Mouse (Mus musculus): Measurements from ENCODE around the gene Flnb. TPM values are rescaled to one million over a fixed set of nuclear protein-coding genes. Genes with fewer than 3 reads are reported as not detected.

Flnb gene
- polyA plus RNA-seq, 1 experiment from 2014 or later = 7.0 TPM

- Histone ChIP-seq H3K4me1 (ENCODE audit: control insufficient read depth, insufficient read depth, low read length) (peaks cover 36% of the 10 kb centered on the region), H3K27ac (ENCODE audit: low read depth, low read length) (no peak overlapping the region), H3K9ac (replicated peaks; ENCODE audit: low read depth, low read length) (no peak overlapping the region), H3K4me2 (ENCODE audit: low read depth, low read length) (peak overlapping the region; percentile 93; the same call in 1 of the 2 replicates), H3K4me3 (ENCODE audit: low read depth, low read length) (no peak overlapping the region), H3K9me3 (ENCODE audit: control insufficient read depth, low read length) (no peaks in the 10 kb centered on the region), H3K36me3 (ENCODE audit: control insufficient read depth, insufficient read depth, low read length) (no peaks in the 10 kb centered on the region), H3K27me3 (ENCODE audit: control insufficient read depth, insufficient read depth, low read length) (peaks cover 2% of the 10 kb centered on the region; the same call in 1 of the 2 replicates)
- no peak for ATAC-seq (ENCODE audit: low read depth)
- WGBS = 41% methylated on average over 8 of the region's 8 CpGs
Observed at GRCm38 (mm10) chr14:7821341-7821740, 3.6 kb downstream of the Flnb start.

- Histone ChIP-seq H3K27me3 (ENCODE audit: control insufficient read depth, insufficient read depth, low read length) (peaks cover 2% of the 10 kb centered on the region; the same call in 1 of the 2 replicates), H3K4me1 (ENCODE audit: control insufficient read depth, insufficient read depth, low read length) (peaks cover 36% of the 10 kb centered on the region), H3K4me2 (ENCODE audit: low read depth, low read length) (no peak overlapping the region), H3K36me3 (ENCODE audit: control insufficient read depth, insufficient read depth, low read length) (no peaks in the 10 kb centered on the region), H3K9me3 (ENCODE audit: control insufficient read depth, low read length) (no peaks in the 10 kb centered on the region), H3K4me3 (ENCODE audit: low read depth, low read length) (no peak overlapping the region), H3K27ac (ENCODE audit: low read depth, low read length) (no peak overlapping the region), H3K9ac (replicated peaks; ENCODE audit: low read depth, low read length) (no peak overlapping the region)
- ATAC-seq (ENCODE audit: low read depth) = no peak
- WGBS = 57% methylated on average over 7 of the region's 7 CpGs
Observed at GRCm38 (mm10) chr14:7822693-7823092, 4.9 kb downstream of the Flnb start.

- Histone ChIP-seq H3K4me2 (ENCODE audit: low read depth, low read length) (0 out of 2 replicates have a peak overlapping the region, but pooled peaks have one; percentile 2), H3K4me1 (ENCODE audit: control insufficient read depth, insufficient read depth, low read length) (peaks cover 30% of the 10 kb centered on the region)
Observed at GRCm38 (mm10) chr14:7824651-7825268, 7.0 kb downstream of the Flnb start.

GRCm38 (mm10) chr14:7826151-7826937 lies 8.6 kb downstream of the Flnb start:
- Histone ChIP-seq H3K9ac (replicated peaks; ENCODE audit: low read depth, low read length) (no peak overlapping the region), H3K27me3 (ENCODE audit: control insufficient read depth, insufficient read depth, low read length) (no peaks in the 10 kb centered on the region), H3K9me3 (ENCODE audit: control insufficient read depth, low read length) (no peaks in the 10 kb centered on the region), H3K27ac (ENCODE audit: low read depth, low read length) (peak overlapping the region; percentile 36; the same call in 1 of the 2 replicates), H3K4me2 (ENCODE audit: low read depth, low read length) (no peak overlapping the region), H3K4me3 (ENCODE audit: low read depth, low read length) (no peak overlapping the region), H3K36me3 (ENCODE audit: control insufficient read depth, insufficient read depth, low read length) (no peaks in the 10 kb centered on the region), H3K4me1 (ENCODE audit: control insufficient read depth, insufficient read depth, low read length) (peaks cover 15% of the 10 kb centered on the region)
- peak; percentile 42; the same call in 1 of the 2 replicates for ATAC-seq (ENCODE audit: low read depth)
- 23% methylated on average over 10 of the region's 10 CpGs for WGBS

More at GRCm38 (mm10) chr14:7824651-7825268, 7.0 kb downstream of the Flnb start:
- H3K9me3 ChIP-seq (ENCODE audit: control insufficient read depth, low read length) = no peaks in the 10 kb centered on the region
- no peak for ATAC-seq (ENCODE audit: low read depth)
- H3K27ac ChIP-seq (ENCODE audit: low read depth, low read length) = no peak overlapping the region
- H3K4me3 ChIP-seq (ENCODE audit: low read depth, low read length) = no peak overlapping the region
- H3K27me3 ChIP-seq (ENCODE audit: control insufficient read depth, insufficient read depth, low read length) = no peaks in the 10 kb centered on the region
- H3K9ac ChIP-seq (replicated peaks; ENCODE audit: low read depth, low read length) = no peak overlapping the region
- H3K36me3 ChIP-seq (ENCODE audit: control insufficient read depth, insufficient read depth, low read length) = no peaks in the 10 kb centered on the region
- 81% methylated on average over 8 of the region's 8 CpGs for WGBS

- 70% methylated on average over 2 of the region's 2 CpGs for WGBS
- H3K27ac ChIP-seq (ENCODE audit: low read depth, low read length) = no peak overlapping the region
- no peak overlapping the region for H3K9ac ChIP-seq (replicated peaks; ENCODE audit: low read depth, low read length)
- ATAC-seq (ENCODE audit: low read depth) = no peak
- no peaks in the 10 kb centered on the region for H3K9me3 ChIP-seq (ENCODE audit: control insufficient read depth, low read length)
- H3K36me3 ChIP-seq (ENCODE audit: control insufficient read depth, insufficient read depth, low read length) = no peaks in the 10 kb centered on the region
- H3K4me3 ChIP-seq (ENCODE audit: low read depth, low read length) = no peak overlapping the region
- peaks cover 7% of the 10 kb centered on the region for H3K4me1 ChIP-seq (ENCODE audit: control insufficient read depth, insufficient read depth, low read length)
- no peaks in the 10 kb centered on the region for H3K27me3 ChIP-seq (ENCODE audit: control insufficient read depth, insufficient read depth, low read length)
- no peak overlapping the region for H3K4me2 ChIP-seq (ENCODE audit: low read depth, low read length)
Observed at GRCm38 (mm10) chr14:7829181-7829580, 11.4 kb downstream of the Flnb start.

GRCm38 (mm10) chr14:7831770-7832439 lies 14.1 kb downstream of the Flnb start:
- Histone ChIP-seq H3K27me3 (ENCODE audit: control insufficient read depth, insufficient read depth, low read length) (no peaks in the 10 kb centered on the region), H3K9ac (replicated peaks; ENCODE audit: low read depth, low read length) (no peak overlapping the region), H3K4me2 (ENCODE audit: low read depth, low read length) (no peak overlapping the region), H3K36me3 (ENCODE audit: control insufficient read depth, insufficient read depth, low read length) (no peaks in the 10 kb centered on the region), H3K9me3 (ENCODE audit: control insufficient read depth, low read length) (no peaks in the 10 kb centered on the region), H3K4me3 (ENCODE audit: low read depth, low read length) (no peak overlapping the region), H3K4me1 (ENCODE audit: control insufficient read depth, insufficient read depth, low read length) (no peaks in the 10 kb centered on the region), H3K27ac (ENCODE audit: low read depth, low read length) (no peak overlapping the region)
- ATAC-seq (ENCODE audit: low read depth) = no peak
- WGBS = 52% methylated on average over 1 of the region's 1 CpGs

- H3K27me3 ChIP-seq (ENCODE audit: control insufficient read depth, insufficient read depth, low read length) = no peaks in the 10 kb centered on the region
- no peak overlapping the region for H3K4me3 ChIP-seq (ENCODE audit: low read depth, low read length)
- no peaks in the 10 kb centered on the region for H3K4me1 ChIP-seq (ENCODE audit: control insufficient read depth, insufficient read depth, low read length)
- WGBS = 94% methylated on average over 5 of the region's 5 CpGs
- no peaks in the 10 kb centered on the region for H3K36me3 ChIP-seq (ENCODE audit: control insufficient read depth, insufficient read depth, low read length)
- ATAC-seq (ENCODE audit: low read depth) = no peak
- no peak overlapping the region for H3K9ac ChIP-seq (replicated peaks; ENCODE audit: low read depth, low read length)
- H3K27ac ChIP-seq (ENCODE audit: low read depth, low read length) = no peak overlapping the region
- no peaks in the 10 kb centered on the region for H3K9me3 ChIP-seq (ENCODE audit: control insufficient read depth, low read length)
- no peak overlapping the region for H3K4me2 ChIP-seq (ENCODE audit: low read depth, low read length)
Observed at GRCm38 (mm10) chr14:7832440-7832783, 14.7 kb downstream of the Flnb start.

GRCm38 (mm10) chr14:7833458-7833857 lies 15.7 kb downstream of the Flnb start:
- no peak overlapping the region for H3K9ac ChIP-seq (replicated peaks; ENCODE audit: low read depth, low read length)
- no peak for ATAC-seq (ENCODE audit: low read depth)
- 47% methylated on average over 4 of the region's 4 CpGs for WGBS

More at GRCm38 (mm10) chr14:7833458-7833857, 15.7 kb downstream of the Flnb start:
- H3K4me1 ChIP-seq (ENCODE audit: control insufficient read depth, insufficient read depth, low read length) = no peaks in the 10 kb centered on the region
- H3K9me3 ChIP-seq (ENCODE audit: control insufficient read depth, low read length) = no peaks in the 10 kb centered on the region
- H3K27me3 ChIP-seq (ENCODE audit: control insufficient read depth, insufficient read depth, low read length) = no peaks in the 10 kb centered on the region
- no peak overlapping the region for H3K27ac ChIP-seq (ENCODE audit: low read depth, low read length)
- no peaks in the 10 kb centered on the region for H3K36me3 ChIP-seq (ENCODE audit: control insufficient read depth, insufficient read depth, low read length)
- H3K4me3 ChIP-seq (ENCODE audit: low read depth, low read length) = no peak overlapping the region
- H3K4me2 ChIP-seq (ENCODE audit: low read depth, low read length) = no peak overlapping the region

Measured in neural tube, embryonic 14.5 days (tissue).